Mouse (Mus musculus) myocyte (in vitro differentiated cells): ENCODE measurements around the gene Slc22a12. TPM values are rescaled to one million over a fixed set of nuclear protein-coding genes. Genes with fewer than 3 reads are reported as not detected.

ENCODE experiments used
- H3K27me3 ChIP-seq: one replicate; pipeline ENCODE4 v1.6.1; 2011; ENCODE audit not compliant: control insufficient read depth, insufficient read depth, insufficient read length
- H3K36me3 ChIP-seq: one replicate; pipeline ENCODE4 v1.6.1; 2011; ENCODE audit not compliant: control insufficient read depth, insufficient read depth
- H3K4me2 ChIP-seq: one replicate; pipeline ENCODE4 v1.6.1; 2011; ENCODE audit warnings: low read depth, control low read depth
- H3K4me3 ChIP-seq: one replicate; pipeline ENCODE4 v1.5.1; 2011; ENCODE audit warnings: mild to moderate bottlenecking, control low read depth, moderate library complexity
- H3K79me2 ChIP-seq: one replicate; pipeline ENCODE4 v1.6.1; 2011; ENCODE audit not compliant: control insufficient read depth, insufficient read depth
- H3ac ChIP-seq: one replicate; pipeline ENCODE4 v1.6.1; 2011; ENCODE audit not compliant: control insufficient read depth, insufficient read length
- CEBPB ChIP-seq: IDR thresholded peaks from 2 replicates; pipeline ENCODE4 v1.6.1; 2011; ENCODE audit warnings: mild to moderate bottlenecking, moderate library complexity; ENCODE audit not compliant: poor library complexity, insufficient read depth, severe bottlenecking
- E2F4 ChIP-seq: IDR thresholded peaks from one replicate; pipeline ENCODE4 v1.6.1; 2011; ENCODE audit warnings: mild to moderate bottlenecking, control low read depth, moderate library complexity; ENCODE audit not compliant: insufficient read depth
- MAX ChIP-seq: IDR thresholded peaks from one replicate; pipeline ENCODE4 v1.6.1; 2011; ENCODE audit warnings: low read depth, mild to moderate bottlenecking, control low read depth
- MYOD1 ChIP-seq, 3 experiments: IDR thresholded peaks; one replicate each; pipeline ENCODE4 v1.6.1; 2011; ENCODE audit warnings: control low read depth in 2 of 3, low read depth in 2 of 3, mild to moderate bottlenecking in 2 of 3, moderate library complexity in 1 of 3; ENCODE audit not compliant: insufficient read length in 2 of 3, control insufficient read depth in 1 of 3
- MYOG ChIP-seq, 3 experiments: IDR thresholded peaks; one replicate each; pipeline ENCODE4 v1.6.1; 2011; ENCODE audit warnings: control low read depth in 2 of 3, low read depth in 2 of 3, mild to moderate bottlenecking in 2 of 3; ENCODE audit not compliant: insufficient read length in 2 of 3, control insufficient read depth in 1 of 3, insufficient read depth in 1 of 3
- POLR2A ChIP-seq: IDR thresholded peaks from one replicate; pipeline ENCODE4 v1.6.1; 2011; ENCODE audit warnings: low read depth, mild to moderate bottlenecking, control low read depth, moderate library complexity; ENCODE audit not compliant: insufficient read length
- POLR2AphosphoS2 ChIP-seq: IDR thresholded peaks from one replicate; pipeline ENCODE4 v1.6.1; 2011; ENCODE audit warnings: low read depth, control low read depth; ENCODE audit not compliant: insufficient read length
- REST ChIP-seq: IDR thresholded peaks from one replicate; pipeline ENCODE4 v1.6.1; 2011; ENCODE audit warnings: mild to moderate bottlenecking, control low read depth, moderate library complexity; ENCODE audit not compliant: insufficient read depth, insufficient read length
- SRF ChIP-seq: IDR thresholded peaks from one replicate; pipeline ENCODE4 v1.6.1; 2011; ENCODE audit warnings: low read depth; ENCODE audit not compliant: control insufficient read depth, insufficient read length
- TCF12 ChIP-seq: IDR thresholded peaks from one replicate; pipeline ENCODE4 v1.6.1; 2011; ENCODE audit warnings: mild to moderate bottlenecking, control low read depth; ENCODE audit not compliant: poor library complexity, insufficient read depth, severe bottlenecking
- TCF3 ChIP-seq: IDR thresholded peaks from one replicate; pipeline ENCODE4 v1.6.1; 2011; ENCODE audit warnings: low read depth, control low read depth; ENCODE audit not compliant: insufficient read length
- USF1 ChIP-seq: IDR thresholded peaks from one replicate; pipeline ENCODE4 v1.6.1; 2011; ENCODE audit warnings: low read depth, mild to moderate bottlenecking, control low read depth, moderate library complexity
- polyA plus RNA-seq: library from polyadenylated mRNA; unstranded; fragments of >200 nt; fragmentation: generic; extraction: Trizol; gene quantifications from one replicate; pipeline ENCODE4 v1.2.1, GENCODE M21; 2012; ENCODE audit warnings: missing spikeins

Slc22a12 gene
- polyA plus RNA-seq, 1 experiment: not detected

- H3ac ChIP-seq: no peak overlapping the region
- no peaks in the 10 kb centered on the region for H3K36me3 ChIP-seq
- TF ChIP-seq USF1 (no peak), MAX (no peak), POLR2A (no peak), POLR2AphosphoS2 (no peak), CEBPB (no peak), E2F4 (no peak), MYOG (IDR thresholded peaks at IDR 0.05; ENCODE audit: control insufficient read depth in 1 of 3, insufficient read depth in 1 of 3, insufficient read length in 2 of 3, low read depth in 2 of 3) (no peak), SRF (no peak), MYOD1 (IDR thresholded peaks at IDR 0.05; ENCODE audit: control insufficient read depth in 1 of 3, insufficient read length in 2 of 3, low read depth in 2 of 3) (no peak), REST (no peak), TCF12 (no peak), TCF3 (no peak)
- peaks cover 77% of the 10 kb centered on the region for H3K27me3 ChIP-seq
- H3K4me3 ChIP-seq: no peak overlapping the region
- H3K79me2 ChIP-seq: no peaks in the 10 kb centered on the region
- H3K4me2 ChIP-seq: no peak overlapping the region
These were observed 10.2 kb downstream of the Slc22a12 start for GRCm38 (mm10) chr19:6532656-6533055.

- Histone ChIP-seq H3K4me3 (no peak overlapping the region), H3ac (no peak overlapping the region), H3K79me2 (no peaks in the 10 kb centered on the region), H3K27me3 (peaks cover 70% of the 10 kb centered on the region), H3K4me2 (no peak overlapping the region), H3K36me3 (no peaks in the 10 kb centered on the region)
- TF ChIP-seq MYOG (IDR thresholded peaks at IDR 0.05; ENCODE audit: control insufficient read depth in 1 of 3, insufficient read depth in 1 of 3, insufficient read length in 2 of 3, low read depth in 2 of 3) (no peak), POLR2A (no peak), SRF (no peak), MYOD1 (IDR thresholded peaks at IDR 0.05; ENCODE audit: control insufficient read depth in 1 of 3, insufficient read length in 2 of 3, low read depth in 2 of 3) (no peak), TCF12 (no peak), POLR2AphosphoS2 (no peak), CEBPB (no peak), MAX (no peak), REST (no peak), E2F4 (no peak), USF1 (no peak), TCF3 (no peak)
These were observed 10.9 kb downstream of the Slc22a12 start for GRCm38 (mm10) chr19:6531832-6532471.

- Histone ChIP-seq H3K4me3 (no peak overlapping the region), H3K79me2 (no peaks in the 10 kb centered on the region), H3ac (no peak overlapping the region), H3K27me3 (peaks cover 61% of the 10 kb centered on the region), H3K4me2 (no peak overlapping the region), H3K36me3 (no peaks in the 10 kb centered on the region)
- TF ChIP-seq CEBPB (no peak), MAX (no peak), MYOD1 (IDR thresholded peaks at IDR 0.05; ENCODE audit: control insufficient read depth in 1 of 3, insufficient read length in 2 of 3, low read depth in 2 of 3) (no peak)
These were observed 11.7 kb downstream of the Slc22a12 start for GRCm38 (mm10) chr19:6531011-6531631.

- H3ac ChIP-seq: no peak overlapping the region
- TF ChIP-seq TCF3: no peak
- TF ChIP-seq E2F4: no peak
- TF ChIP-seq TCF12: no peak
- TF ChIP-seq MAX: no peak
- no peak for TF ChIP-seq POLR2A
- TF ChIP-seq MYOD1 (IDR thresholded peaks at IDR 0.05; ENCODE audit: control insufficient read depth in 1 of 3, insufficient read length in 2 of 3, low read depth in 2 of 3): no peak
- no peak for TF ChIP-seq MYOG (IDR thresholded peaks at IDR 0.05; ENCODE audit: control insufficient read depth in 1 of 3, insufficient read depth in 1 of 3, insufficient read length in 2 of 3, low read depth in 2 of 3)
- TF ChIP-seq REST: no peak
- no peak for TF ChIP-seq POLR2AphosphoS2
- no peak for TF ChIP-seq CEBPB
- no peak for TF ChIP-seq SRF
- TF ChIP-seq USF1: no peak
- H3K27me3 ChIP-seq: peaks cover 56% of the 10 kb centered on the region
- H3K36me3 ChIP-seq: no peaks in the 10 kb centered on the region
- H3K4me3 ChIP-seq: no peak overlapping the region
- no peak overlapping the region for H3K4me2 ChIP-seq
- no peaks in the 10 kb centered on the region for H3K79me2 ChIP-seq
These were observed 12.5 kb downstream of the Slc22a12 start for GRCm38 (mm10) chr19:6530359-6530758.
